Mouse (Mus musculus): Measurements from ENCODE around the gene Zcchc9. TPM values are rescaled to one million over a fixed set of nuclear protein-coding genes. Genes with fewer than 3 reads are reported as not detected.

The Zcchc9 gene
- total RNA-seq, 2 experiments from 2014 or later, result 25.5 to 35.4 TPM

- peak; percentile 31 for DNase-seq
These were observed 45.7 kb downstream of the Zcchc9 start for GRCm38 (mm10) chr13:91761654-91762445.

DNA sequence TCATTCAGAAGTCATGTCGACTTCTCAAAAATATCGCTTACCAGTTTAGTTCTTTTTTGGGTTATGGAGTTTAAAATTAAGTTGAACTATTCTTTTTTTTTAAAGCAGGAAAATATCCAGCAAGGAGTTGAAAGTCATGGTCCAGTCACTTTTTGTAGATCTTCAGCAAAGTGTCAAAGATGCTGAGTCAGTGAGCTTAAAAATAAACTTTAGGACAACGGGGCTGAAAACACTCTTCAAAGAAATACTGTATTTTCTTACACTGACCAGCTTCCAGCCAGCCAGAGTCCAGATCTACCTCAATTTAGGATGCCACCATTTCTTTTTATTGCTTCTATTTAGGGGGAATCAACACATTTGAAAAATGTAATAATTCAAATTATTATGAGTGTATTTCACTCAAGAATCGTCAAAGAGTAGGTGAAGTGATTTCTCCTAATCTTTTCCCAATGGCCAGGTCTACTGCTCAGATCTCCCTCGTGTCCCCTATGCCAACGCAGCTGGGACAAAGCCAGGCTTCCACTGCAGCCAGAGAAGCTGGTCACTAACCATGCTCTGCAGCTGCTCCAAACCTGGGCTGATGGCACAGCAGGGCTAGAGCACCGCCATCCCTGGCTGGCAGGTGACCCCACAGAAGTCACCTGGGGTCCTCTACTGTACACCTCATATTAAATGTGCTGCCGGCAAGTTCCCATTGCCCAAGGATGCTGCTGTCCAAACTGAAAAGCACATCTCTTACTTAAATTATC lies 47.0 kb downstream of the Zcchc9 start:
- peak; percentile 66 for DNase-seq

GRCm38 (mm10) chr13:91759791-91760190 lies 47.7 kb downstream of the Zcchc9 start:
- no peak for DNase-seq

DNA sequence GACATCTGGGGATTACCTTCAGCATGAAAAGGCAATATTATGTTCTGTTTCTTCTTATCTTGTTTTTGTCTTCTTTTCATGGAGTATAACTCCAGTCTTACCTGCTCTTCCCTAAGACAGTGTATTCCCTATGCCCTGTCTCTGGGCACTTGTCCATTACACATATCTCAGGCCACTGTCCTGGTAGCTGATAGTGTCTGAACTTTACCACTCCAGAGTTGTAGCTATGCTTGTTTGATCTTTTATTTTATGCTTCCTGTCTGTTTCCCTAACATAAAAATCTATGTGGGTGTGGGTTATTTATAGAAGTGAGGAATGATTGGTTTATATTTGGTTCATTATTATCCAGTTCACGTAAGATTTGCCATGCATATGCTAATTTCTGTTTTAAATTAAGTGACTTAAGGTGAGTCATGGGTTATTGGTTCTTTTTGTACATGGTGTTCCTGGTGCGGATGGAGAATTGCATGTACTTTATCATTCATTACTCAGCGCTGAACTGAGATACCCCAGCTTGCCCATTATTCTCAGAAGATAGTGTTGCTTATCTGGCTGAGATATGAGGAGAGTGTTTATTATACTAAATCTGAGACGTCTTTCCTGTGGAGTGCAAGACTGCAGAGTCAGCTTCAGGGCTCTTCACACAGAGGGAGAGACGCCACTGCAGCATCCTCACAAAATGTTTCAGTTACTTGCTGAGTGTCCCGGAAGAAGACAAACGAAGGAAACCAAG lies 49.0 kb downstream of the Zcchc9 start:
- DNase-seq, result no peak

DNA sequence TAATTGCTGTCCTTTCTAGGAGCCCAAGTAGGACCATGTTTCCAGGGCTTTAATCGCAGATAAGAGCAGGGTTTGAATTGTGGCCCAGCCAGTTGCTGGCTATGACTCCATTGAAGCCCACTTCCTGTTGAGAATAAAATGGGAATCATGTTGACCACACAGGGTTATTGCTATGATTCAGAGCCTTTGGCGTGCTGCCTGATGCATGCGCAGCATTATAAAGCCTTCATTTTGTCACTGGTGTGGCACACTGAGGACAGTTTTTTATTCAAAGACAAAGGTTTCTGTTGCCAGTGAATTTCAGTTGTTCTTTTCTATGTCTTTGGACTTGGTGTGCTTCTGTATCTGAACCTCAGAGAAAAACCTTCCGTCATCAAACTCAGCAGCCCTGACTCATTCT lies 51.3 kb downstream of the Zcchc9 start:
- peak; percentile 54 for DNase-seq

DNA sequence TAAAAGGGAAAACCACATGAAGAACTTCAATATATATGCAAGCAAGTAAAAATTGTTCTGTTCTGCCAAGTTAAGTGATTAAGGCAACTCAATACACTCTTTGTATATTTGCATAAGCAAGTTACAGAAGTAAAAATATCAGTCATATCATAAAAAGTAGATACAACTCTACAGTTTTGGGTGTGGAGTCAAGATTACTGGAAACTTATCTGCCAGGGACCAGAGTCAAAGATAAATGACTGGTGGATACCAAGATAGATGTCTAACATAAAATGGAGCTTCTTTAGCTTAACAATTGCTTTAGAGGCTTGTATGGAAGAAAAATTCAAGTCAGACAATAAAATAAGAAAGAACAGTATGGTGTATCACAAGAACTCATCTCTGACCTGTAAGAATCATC lies 52.7 kb downstream of the Zcchc9 start:
- DNase-seq, result no peak

- no peak for DNase-seq
These were observed 53.8 kb downstream of the Zcchc9 start for GRCm38 (mm10) chr13:91753724-91754123.

DNA sequence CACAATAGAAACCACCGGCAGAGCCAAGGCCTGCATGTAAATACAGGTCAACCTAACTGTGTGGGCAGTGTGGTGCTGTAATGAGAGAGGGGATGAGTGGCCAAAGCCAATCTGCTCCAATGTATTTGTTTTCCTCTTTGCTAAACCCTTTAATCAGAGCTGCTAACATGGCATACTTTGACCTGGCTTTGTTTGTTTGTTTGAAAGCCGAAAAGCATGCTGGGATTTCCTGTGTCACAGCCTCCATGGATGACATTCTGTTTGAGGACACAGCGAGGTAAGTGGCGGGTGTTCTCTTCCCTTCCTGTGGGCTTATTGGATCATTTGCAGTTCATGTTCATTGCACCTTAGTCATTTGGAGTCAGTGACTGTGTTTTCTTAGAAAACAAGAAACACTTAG lies 57.5 kb downstream of the Zcchc9 start:
- no peak for DNase-seq

GRCm38 (mm10) chr13:91748401-91748800 lies 59.1 kb downstream of the Zcchc9 start:
- no peak for DNase-seq

Small RNAs within 50 kb of the gene (microRNA-seq; reads per million reads assigned to microRNA genes)
- not detected for gene Gm27656

Other genes with a start within 250 kb of the Zcchc9 start
- 10 to 100 TPM in 1 of 2 experiments, 1 to 10 TPM in 1; 8.4 to 19.2 TPM for gene Acot12, start 66.2 kb downstream of the Zcchc9 start, total RNA-seq (2021)
- 100 to 1,000 TPM in 1 of 2 experiments, 1 to 10 TPM in 1; 8.6 to 132 TPM for gene Ckmt2, start 69.2 kb upstream of the Zcchc9 start, total RNA-seq (2021)

All from adrenal gland, postnatal 10 days (tissue).